Mouse (Mus musculus) frontal cortex, postnatal 14 days (tissue): ENCODE data around the gene Wdr13.
"Not testable (repeated sequence)": the region's sequence is repeated elsewhere in the genome, so short reads cannot be mapped to it uniquely, and the experiment has no call there.

Source experiments
- DNase-seq, 2 experiments: peaks; one replicate each; pipeline ENCODE4 v3.0.0; 2022; ENCODE audit warnings: low spot score in 2 of 2

Wdr13 gene

DNA sequence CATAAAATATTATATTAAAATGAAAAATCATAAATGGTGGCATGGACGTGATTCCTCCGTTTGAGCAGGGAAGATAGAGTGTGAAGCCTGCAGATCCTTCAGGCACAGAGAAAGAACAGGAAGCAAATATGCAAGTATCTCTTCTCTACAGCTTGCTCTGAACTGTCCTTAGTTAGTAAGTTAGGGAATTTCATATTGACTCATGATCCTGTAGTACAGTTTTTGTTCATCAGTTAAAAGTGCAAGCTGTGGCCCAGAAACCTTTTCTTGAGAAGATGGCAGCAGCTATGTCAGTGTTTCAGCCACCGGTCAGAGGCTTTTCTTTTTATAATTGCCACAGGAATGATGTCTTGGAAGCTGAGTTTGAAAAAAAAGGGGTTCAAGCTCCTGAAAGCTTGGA lies 27.7 kb downstream of the Wdr13 start:
- no peak for DNase-seq

DNA sequence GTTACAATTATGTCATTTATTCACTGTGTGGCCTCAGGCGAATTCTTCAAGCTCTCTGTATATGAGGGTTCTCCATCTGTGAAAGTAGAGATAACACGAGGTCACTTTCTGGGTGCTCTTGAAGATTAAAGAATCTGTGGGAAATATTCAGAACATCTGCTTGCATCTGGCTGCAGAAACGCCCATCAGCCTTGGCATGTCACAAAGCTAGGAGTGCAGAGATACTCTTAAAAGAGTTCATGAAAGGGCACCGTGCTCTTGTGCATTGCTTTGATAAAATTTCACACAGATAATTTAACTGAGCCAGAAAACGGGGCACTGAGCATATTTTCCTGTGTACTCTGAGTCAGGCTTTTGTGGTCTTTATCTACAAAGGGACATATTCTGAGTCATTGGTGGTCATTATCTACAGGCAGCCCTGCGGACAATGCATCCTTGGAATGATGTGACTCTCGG lies 30.5 kb downstream of the Wdr13 start:
- DNase-seq = no peak

DNA sequence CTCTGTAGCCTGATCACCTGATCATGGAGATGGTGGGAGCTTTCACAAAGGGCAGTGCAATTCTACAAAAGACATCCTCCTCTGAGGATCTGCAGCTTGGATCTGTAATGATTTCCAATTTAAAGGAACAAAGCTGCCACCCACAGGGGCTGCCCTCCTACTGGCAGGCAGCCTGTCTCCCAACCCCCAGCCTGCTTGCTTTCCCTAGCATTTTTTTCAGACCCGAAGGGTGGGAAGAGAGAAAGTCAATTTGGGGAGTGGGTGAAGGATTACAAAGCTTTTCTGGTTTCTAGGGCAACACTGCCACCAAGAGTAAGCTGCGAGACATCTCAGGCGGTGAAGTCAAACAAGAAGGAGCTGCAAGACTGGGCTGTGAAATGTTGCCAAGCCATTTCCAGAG lies 31.7 kb downstream of the Wdr13 start:
- peak; percentile 51 to 74 for DNase-seq

DNA sequence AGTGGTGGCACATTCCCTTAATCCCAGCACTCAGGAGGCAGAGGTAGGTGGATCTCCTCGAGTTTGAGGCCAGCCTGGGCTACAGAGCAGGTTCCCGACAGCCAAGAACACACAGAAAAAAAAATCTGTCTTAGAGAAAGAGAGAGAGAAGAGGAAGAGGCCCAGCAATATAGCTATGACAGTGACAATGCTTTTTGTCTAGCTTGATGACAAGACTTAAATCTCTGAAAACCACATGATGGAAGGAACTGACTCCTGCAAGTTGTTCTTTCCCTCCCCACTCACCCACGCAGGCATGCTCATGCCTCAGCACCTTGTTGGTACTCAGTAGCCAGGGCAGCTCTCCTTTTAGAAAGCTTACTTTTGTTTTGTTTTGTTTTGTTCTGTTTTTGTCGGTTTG lies 33.3 kb downstream of the Wdr13 start:
- no peak for DNase-seq

DNA sequence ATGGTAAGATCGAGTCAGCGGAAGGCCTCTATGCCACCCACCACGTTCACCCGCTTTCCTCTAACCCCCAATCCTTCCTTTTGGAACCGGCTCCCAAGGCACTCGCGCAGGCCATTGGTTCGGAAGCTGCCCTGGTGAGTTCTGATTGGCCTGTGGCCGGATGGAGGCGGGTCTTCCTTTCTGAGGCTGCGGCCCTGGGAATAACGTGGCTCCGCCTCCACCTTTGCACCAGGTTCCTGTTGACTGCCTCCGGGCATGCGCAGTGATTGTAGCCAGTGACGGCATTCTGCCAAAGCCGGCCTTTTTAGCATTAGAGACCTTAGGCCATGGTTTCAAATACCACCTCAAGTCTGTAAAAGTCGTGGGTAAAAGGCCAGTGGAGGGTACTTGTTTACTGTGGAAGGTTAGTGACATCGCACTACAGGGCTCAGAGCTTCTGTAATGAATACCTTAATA lies 35.9 kb downstream of the Wdr13 start:
- DNase-seq = peak; percentile 93 to 96

DNA sequence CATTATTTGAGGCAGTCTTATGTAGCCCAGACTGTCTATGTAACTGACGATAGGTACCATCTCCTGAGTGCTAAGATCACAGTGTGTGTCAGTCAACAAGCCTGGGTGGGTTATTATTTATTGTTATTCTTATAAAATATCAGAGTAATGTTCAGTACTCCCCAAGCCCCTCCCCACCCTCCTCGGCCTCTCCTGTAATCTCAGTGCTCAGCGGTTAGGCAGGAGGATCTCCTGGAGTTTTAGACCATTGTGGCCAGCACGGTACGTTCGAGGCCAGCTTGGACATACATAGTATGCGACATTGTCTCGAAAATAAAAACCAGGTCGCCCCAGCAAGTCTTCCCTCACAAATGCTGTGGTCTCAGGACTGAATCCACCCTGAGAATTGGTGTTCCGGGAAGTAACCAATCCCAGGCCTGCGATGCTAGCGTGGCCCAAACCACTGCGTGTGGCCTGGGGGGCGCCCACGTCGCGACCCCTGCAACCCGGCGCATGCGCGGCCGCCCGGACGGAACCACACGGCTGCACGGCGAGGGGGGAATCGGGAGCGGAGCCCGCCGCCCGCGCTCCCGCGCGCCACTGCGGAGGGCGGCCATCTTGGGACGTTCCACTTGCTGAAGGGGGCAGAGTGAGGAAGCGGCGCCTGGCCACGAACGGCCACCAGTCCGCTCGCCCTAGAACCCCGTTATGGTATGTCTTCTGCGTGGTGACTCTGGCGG lies 36.5 kb downstream of the Wdr13 start:
- peak in 1 of 2 experiments; percentile 82 for DNase-seq

DNA sequence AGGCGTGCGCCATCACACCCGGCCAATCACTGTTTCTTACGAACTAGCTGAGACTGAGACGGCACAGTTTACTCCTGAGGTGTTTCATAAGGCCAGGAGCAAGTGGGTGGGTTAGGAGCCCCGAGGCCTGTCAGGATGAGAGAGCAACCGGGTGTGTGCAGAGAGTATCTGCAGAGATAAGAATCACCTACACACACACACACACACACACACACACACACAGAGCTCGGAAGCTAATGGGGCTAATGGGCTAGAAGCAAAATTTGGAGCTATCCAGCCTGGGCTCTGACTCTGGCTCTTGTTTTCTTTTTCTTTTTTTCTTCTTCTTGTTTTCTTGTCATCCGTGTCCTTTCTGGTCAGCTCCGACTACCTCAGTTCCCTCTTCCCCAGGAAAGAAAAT lies 37.1 kb downstream of the Wdr13 start:
- DNase-seq = no peak

DNA sequence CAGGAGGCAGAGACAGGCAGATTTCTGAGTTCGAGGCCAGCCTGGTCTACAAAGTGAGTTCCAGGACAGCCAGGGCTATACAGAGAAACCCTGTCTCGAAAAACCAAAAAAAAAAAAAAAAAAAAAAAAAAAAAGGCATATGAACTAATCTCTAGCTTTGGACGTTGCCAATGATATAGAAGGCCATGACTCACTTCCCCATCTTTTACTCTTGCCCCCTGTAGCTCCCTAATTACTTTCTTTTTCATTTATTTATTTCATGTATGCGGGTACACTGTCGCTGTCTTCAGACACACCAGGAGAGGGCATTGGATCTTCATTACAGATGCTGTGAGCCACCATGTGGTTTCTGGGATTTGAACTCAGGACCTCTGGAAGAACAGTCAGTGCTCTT lies 41.7 kb downstream of the Wdr13 start:
- not testable (repeated sequence) for DNase-seq

DNA sequence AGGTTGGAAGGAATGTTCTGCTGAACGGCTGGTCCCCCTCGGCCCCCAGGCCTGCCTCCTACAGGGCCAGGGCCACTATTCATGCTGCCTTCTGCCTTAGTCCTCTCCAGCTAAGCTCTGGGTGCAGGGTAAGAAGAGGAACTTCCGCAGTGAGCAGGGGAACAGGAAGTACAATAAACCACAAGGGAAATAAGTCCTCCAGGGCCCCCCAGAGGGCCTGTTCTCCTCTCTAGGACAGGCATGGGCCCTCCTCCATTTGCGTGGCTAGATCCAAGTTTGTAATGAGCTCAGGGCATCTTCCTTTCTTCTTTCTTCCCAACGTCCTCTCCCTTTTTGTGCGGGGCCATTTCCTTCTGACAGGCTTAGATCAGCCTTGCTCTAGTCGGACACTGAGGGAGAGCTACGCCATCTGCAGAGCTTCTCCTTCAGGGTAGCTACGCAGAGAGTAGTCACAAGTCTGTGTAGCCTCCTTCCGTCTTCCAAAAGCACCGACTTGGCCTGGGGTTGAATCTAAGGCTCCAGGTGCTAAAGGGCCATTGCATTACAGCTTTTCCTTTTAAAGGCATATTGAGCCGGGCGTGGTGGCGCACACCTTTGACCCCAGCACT lies 42.2 kb downstream of the Wdr13 start, which contains the start of gene Was:
Was (minus strand) TSS at position 153 of the 608 bp plus-strand sequence.
- no peak for DNase-seq

DNA sequence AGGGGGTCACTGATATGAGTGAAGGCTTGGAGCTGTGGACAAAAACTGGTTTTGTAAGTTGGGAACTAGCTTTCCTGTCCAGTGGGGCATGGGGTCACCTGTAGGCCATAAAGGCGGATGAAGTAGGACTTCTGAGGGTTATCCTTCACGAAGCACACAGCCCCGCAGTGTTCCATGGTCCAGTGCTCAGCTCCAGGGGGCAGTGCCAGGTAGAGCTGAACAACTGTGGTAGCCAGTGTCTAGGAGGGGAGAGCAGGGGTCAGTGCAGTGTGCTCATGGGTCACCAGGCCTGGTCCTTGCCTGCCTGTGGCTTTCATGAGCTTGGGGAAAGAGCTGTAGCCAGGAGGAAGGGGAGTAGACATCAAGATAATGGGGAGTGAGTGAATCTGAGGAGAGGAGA lies 42.9 kb downstream of the Wdr13 start:
- no peak for DNase-seq

DNA sequence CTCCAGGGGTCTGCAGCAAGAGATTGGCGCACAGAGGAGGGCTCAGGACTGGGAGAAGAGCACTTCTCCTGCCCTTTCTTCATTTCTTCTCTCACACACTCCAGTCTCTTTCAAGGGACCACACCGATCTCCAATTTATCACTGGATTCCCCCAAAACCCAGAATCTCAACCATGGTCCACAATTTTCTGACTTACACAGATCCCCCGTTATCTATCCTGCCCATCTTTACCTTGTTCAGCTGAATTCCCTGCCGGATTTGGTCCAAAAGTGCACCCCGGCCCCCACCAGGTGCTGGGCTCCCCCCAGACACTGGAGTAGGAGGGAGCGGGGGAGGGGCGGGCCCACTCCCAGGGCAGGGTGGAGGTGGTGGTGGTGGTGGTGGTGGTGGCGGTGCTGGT lies 47.1 kb downstream of the Wdr13 start:
- DNase-seq = no peak

DNA sequence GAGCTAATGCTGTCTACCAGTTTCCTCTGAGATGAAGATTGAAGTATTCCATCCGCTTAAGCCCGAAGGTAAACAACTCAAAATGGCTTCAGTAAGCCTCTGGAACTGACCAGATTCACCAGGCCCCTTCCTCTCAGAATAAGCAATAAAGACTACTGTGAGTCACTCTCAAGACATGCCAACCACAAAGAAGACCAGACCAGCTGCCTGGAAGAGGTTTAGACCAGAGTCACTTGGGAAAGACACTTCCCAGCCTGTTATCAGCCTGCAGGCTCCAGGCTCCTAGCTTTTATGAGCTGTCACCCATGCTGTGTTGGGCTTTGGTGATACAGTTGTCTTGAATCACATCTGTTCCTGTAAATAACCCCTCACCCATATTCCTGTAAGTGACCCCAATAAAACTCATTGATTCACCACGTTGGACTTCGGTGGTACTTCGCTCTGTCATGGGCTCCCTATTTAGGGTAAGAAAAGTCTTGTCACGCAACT lies 47.9 kb downstream of the Wdr13 start:
- DNase-seq = no peak

DNA sequence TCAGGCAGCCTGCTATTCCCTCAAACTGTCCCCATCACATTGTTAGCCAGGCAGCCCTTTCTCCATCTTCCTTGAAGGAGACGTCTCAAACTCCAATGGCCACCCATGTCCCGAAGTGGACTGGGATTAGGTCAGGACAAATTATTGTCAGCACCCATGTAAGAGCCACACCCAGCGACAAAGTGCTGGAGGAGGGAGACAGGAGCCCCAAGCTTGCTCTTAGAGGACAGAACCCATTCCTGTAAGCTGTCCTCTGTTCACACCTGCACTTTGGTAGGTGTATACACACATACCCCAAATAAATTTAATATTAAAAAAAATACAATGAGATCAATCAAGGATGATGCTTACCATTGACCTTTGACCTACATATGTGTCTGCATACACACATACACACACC lies 57.6 kb downstream of the Wdr13 start:
- no peak for DNase-seq

DNA sequence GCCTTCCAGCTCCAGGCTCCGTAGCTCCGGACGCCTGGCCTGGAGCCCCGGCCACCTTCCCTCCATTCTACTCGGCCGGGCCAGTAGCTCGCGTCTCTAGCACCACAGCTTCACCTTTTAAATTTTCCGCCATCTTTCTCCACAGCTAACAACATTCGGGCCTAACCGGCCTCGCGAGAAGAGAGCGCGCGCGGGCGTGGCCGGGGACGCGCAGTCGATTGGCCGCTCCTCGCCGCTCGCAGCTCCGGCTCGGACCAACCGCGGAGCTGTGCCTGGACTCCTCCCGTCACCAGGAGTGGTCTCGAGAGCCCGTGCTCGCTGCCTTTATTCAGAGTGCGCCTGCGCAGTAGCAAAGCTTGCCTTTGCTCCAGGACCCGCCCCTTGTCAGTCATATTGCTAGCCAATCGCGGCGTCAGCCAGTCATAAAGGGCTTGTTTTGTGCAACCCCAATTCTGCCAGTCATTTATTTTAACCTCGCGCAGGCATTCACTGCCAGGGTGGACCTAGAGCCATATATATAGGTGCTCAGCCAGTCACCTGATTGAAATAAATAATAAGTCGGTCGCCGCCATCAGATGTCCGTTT lies 58.2 kb downstream of the Wdr13 start, which contains the start of gene Suv39h1:
Suv39h1 (minus strand) TSS at position 331 of the 585 bp plus-strand sequence.
- DNase-seq = peak; percentile 88 to 95

DNA sequence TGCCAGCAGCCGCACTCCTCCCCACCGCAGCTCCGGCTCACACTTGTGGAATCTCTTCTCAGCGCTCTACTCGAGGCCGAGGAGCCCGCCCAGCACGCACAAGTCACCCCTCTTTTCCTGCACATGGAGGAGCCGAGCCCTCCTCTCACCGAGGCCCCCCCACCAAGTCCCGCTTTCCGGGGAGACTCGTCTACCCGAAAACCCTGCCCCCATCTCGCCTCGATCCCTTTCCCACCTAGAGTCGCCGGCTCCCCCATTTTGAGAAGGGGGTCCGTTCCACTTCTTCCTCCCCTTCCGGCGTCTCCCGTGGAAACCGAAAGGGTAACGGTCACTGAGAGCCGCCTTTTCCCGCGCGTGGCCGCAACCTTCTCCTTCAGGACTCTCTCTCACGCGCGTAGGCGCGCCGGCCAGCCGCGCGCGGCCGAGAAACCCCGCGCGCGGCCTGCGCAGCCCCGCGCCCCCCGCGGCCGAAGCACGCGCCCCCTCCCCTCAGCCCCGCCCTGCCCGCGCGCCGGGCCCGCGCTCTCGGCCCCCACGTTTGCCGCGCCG lies 58.7 kb downstream of the Wdr13 start:
- peak; percentile 7 to 9 for DNase-seq
